Mouse (Mus musculus): ENCODE measurements around the gene Gsdma. TPM values are rescaled to one million over a fixed set of nuclear protein-coding genes. Genes with fewer than 3 reads are reported as not detected.
A peak's percentile ranks its signal among the peaks of the same experiment; 100 is the strongest.
"Not testable (repeated sequence)": the region's sequence is repeated elsewhere in the genome, so short reads cannot be mapped to it uniquely, and the experiment has no call there.

Gene Gsdma
- polyA plus RNA-seq, 2 experiments, result 0.16 to 0.47 TPM

GRCm38 (mm10) chr11:98645946-98646345 is 18.2 kb upstream of the Gsdma start:
- no peak overlapping the region for H3K9ac ChIP-seq (ENCODE audit: low read depth, low read length, severe bottlenecking)
- no peak overlapping the region for H3K4me2 ChIP-seq (replicated peaks; ENCODE audit: low read depth, low read length, severe bottlenecking)
- H3K4me3 ChIP-seq (replicated peaks; ENCODE audit: low read length), result no peak overlapping the region
- WGBS, result 74% methylated on average over 2 of the region's 2 CpGs
- H3K36me3 ChIP-seq (ENCODE audit: control insufficient read depth, insufficient read depth, low read length), result no peaks in the 10 kb centered on the region
- no peaks in the 10 kb centered on the region for H3K27me3 ChIP-seq (ENCODE audit: control insufficient read depth, insufficient read depth, low read length)
- H3K27ac ChIP-seq (replicated peaks; ENCODE audit: low read depth, low read length), result no peak overlapping the region
- no peaks in the 10 kb centered on the region for H3K4me1 ChIP-seq (ENCODE audit: control insufficient read depth, insufficient read depth, low read length)
- no peak for TF ChIP-seq POLR2A (IDR thresholded peaks at IDR 0.05; ENCODE audit: borderline replicate concordance, extremely low read depth, insufficient read depth, insufficient read length)
- H3K9me3 ChIP-seq (ENCODE audit: control insufficient read depth, low read length), result no peaks in the 10 kb centered on the region
- no peak for DNase-seq (ENCODE audit: low spot score)
- ATAC-seq (ENCODE audit: low FRiP score, low read depth), result no peak

GRCm38 (mm10) chr11:98646459-98646858 is 17.7 kb upstream of the Gsdma start, which contains the start of gene Gsdma2:
Gene Gsdma2, plus strand, starts transcription at chr11:98646759.
- WGBS, result 55% methylated on average over 2 of the region's 2 CpGs
- no peak within 1 kb of the TSS for H3K4me2 ChIP-seq (replicated peaks; ENCODE audit: low read depth, low read length, severe bottlenecking)
- H3K27ac ChIP-seq (replicated peaks; ENCODE audit: low read depth, low read length), result no peak within 1 kb of the TSS
- no peaks in the 10 kb centered on the region for H3K9me3 ChIP-seq (ENCODE audit: control insufficient read depth, low read length)
- DNase-seq (ENCODE audit: low spot score), result no peak
- no peaks in the 10 kb centered on the region for H3K27me3 ChIP-seq (ENCODE audit: control insufficient read depth, insufficient read depth, low read length)
- no peak within 1 kb of the TSS for H3K4me3 ChIP-seq (replicated peaks; ENCODE audit: low read length)
- no peak for TF ChIP-seq POLR2A (IDR thresholded peaks at IDR 0.05; ENCODE audit: borderline replicate concordance, extremely low read depth, insufficient read depth, insufficient read length)
- H3K9ac ChIP-seq (ENCODE audit: low read depth, low read length, severe bottlenecking), result no peak within 1 kb of the TSS
- ATAC-seq (ENCODE audit: low FRiP score, low read depth), result no peak
- no peaks in the 10 kb centered on the region for H3K4me1 ChIP-seq (ENCODE audit: control insufficient read depth, insufficient read depth, low read length)
- H3K36me3 ChIP-seq (ENCODE audit: control insufficient read depth, insufficient read depth, low read length), result no peaks in the 10 kb centered on the region

GRCm38 (mm10) chr11:98655076-98655475 is 9.1 kb upstream of the Gsdma start:
- not testable (repeated sequence) for H3K27ac ChIP-seq (replicated peaks; ENCODE audit: low read depth, low read length); H3K9me3 ChIP-seq (ENCODE audit: control insufficient read depth, low read length); H3K4me1 ChIP-seq (ENCODE audit: control insufficient read depth, insufficient read depth, low read length); H3K9ac ChIP-seq (ENCODE audit: low read depth, low read length, severe bottlenecking); H3K27me3 ChIP-seq (ENCODE audit: control insufficient read depth, insufficient read depth, low read length); DNase-seq (ENCODE audit: low spot score); ATAC-seq (ENCODE audit: low FRiP score, low read depth); H3K4me2 ChIP-seq (replicated peaks; ENCODE audit: low read depth, low read length, severe bottlenecking); H3K4me3 ChIP-seq (replicated peaks; ENCODE audit: low read length); H3K36me3 ChIP-seq (ENCODE audit: control insufficient read depth, insufficient read depth, low read length)
- 9% methylated on average over 6 of the region's 7 CpGs for WGBS

GRCm38 (mm10) chr11:98660517-98660916 is 3.6 kb upstream of the Gsdma start:
- no peak overlapping the region for H3K9ac ChIP-seq (ENCODE audit: low read depth, low read length, severe bottlenecking)
- no peaks in the 10 kb centered on the region for H3K36me3 ChIP-seq (ENCODE audit: control insufficient read depth, insufficient read depth, low read length)
- TF ChIP-seq POLR2A (IDR thresholded peaks at IDR 0.05; ENCODE audit: borderline replicate concordance, extremely low read depth, insufficient read depth, insufficient read length), result no peak
- no peak overlapping the region for H3K4me2 ChIP-seq (replicated peaks; ENCODE audit: low read depth, low read length, severe bottlenecking)
- H3K4me3 ChIP-seq (replicated peaks; ENCODE audit: low read length), result no peak overlapping the region
- WGBS, result 8% methylated on average over 6 of the region's 6 CpGs
- H3K27ac ChIP-seq (replicated peaks; ENCODE audit: low read depth, low read length), result no peak overlapping the region
- ATAC-seq (ENCODE audit: low FRiP score, low read depth) (no peak), DNase-seq (ENCODE audit: low spot score) (peak; percentile 77)
- no peaks in the 10 kb centered on the region for H3K4me1 ChIP-seq (ENCODE audit: control insufficient read depth, insufficient read depth, low read length)
- no peaks in the 10 kb centered on the region for H3K27me3 ChIP-seq (ENCODE audit: control insufficient read depth, insufficient read depth, low read length)
- H3K9me3 ChIP-seq (ENCODE audit: control insufficient read depth, low read length), result no peaks in the 10 kb centered on the region

GRCm38 (mm10) chr11:98668984-98669383 is 4.8 kb downstream of the Gsdma start:
- H3K4me2 ChIP-seq (replicated peaks; ENCODE audit: low read depth, low read length, severe bottlenecking), result no peak overlapping the region
- ATAC-seq (ENCODE audit: low FRiP score, low read depth) (no peak), DNase-seq (ENCODE audit: low spot score) (no peak)
- 65% methylated on average over 2 of the region's 2 CpGs for WGBS
- 0 out of 2 replicates have a peak, but pooled peaks cover 14% of the 10 kb centered on the region for H3K27me3 ChIP-seq (ENCODE audit: control insufficient read depth, insufficient read depth, low read length)
- no peak for TF ChIP-seq POLR2A (IDR thresholded peaks at IDR 0.05; ENCODE audit: borderline replicate concordance, extremely low read depth, insufficient read depth, insufficient read length)
- no peak overlapping the region for H3K9ac ChIP-seq (ENCODE audit: low read depth, low read length, severe bottlenecking)
- no peaks in the 10 kb centered on the region for H3K4me1 ChIP-seq (ENCODE audit: control insufficient read depth, insufficient read depth, low read length)
- no peaks in the 10 kb centered on the region for H3K9me3 ChIP-seq (ENCODE audit: control insufficient read depth, low read length)
- no peaks in the 10 kb centered on the region for H3K36me3 ChIP-seq (ENCODE audit: control insufficient read depth, insufficient read depth, low read length)
- H3K27ac ChIP-seq (replicated peaks; ENCODE audit: low read depth, low read length), result no peak overlapping the region
- no peak overlapping the region for H3K4me3 ChIP-seq (replicated peaks; ENCODE audit: low read length)

GRCm38 (mm10) chr11:98671284-98671815 is 7.2 kb downstream of the Gsdma start:
- 0 out of 2 replicates have a peak, but pooled peaks cover 14% of the 10 kb centered on the region for H3K27me3 ChIP-seq (ENCODE audit: control insufficient read depth, insufficient read depth, low read length)
- H3K9ac ChIP-seq (ENCODE audit: low read depth, low read length, severe bottlenecking), result no peak overlapping the region
- no peak for TF ChIP-seq POLR2A (IDR thresholded peaks at IDR 0.05; ENCODE audit: borderline replicate concordance, extremely low read depth, insufficient read depth, insufficient read length)
- DNase-seq (ENCODE audit: low spot score), result no peak
- H3K4me3 ChIP-seq (replicated peaks; ENCODE audit: low read length), result no peak overlapping the region
- H3K27ac ChIP-seq (replicated peaks; ENCODE audit: low read depth, low read length), result no peak overlapping the region
- no peaks in the 10 kb centered on the region for H3K9me3 ChIP-seq (ENCODE audit: control insufficient read depth, low read length)
- no peaks in the 10 kb centered on the region for H3K36me3 ChIP-seq (ENCODE audit: control insufficient read depth, insufficient read depth, low read length)
- no peak overlapping the region for H3K4me2 ChIP-seq (replicated peaks; ENCODE audit: low read depth, low read length, severe bottlenecking)
- no peaks in the 10 kb centered on the region for H3K4me1 ChIP-seq (ENCODE audit: control insufficient read depth, insufficient read depth, low read length)
- 66% methylated on average over 3 of the region's 3 CpGs for WGBS
- ATAC-seq (ENCODE audit: low FRiP score, low read depth), result no peak

All from limb, embryonic 14.5 days (tissue).